Mouse (Mus musculus): ENCODE results near the gene Blzf1.
A peak's percentile ranks its signal among the peaks of the same experiment; 100 is the strongest.

Gene Blzf1

GRCm38 (mm10) chr1:164307124-164307751, at the start of gene Blzf1:
TSS of gene Blzf1 (minus strand) at chr1:164307489.
- DNase-seq, result peak; percentile 99

GRCm38 (mm10) chr1:164353443-164353842, 46.2 kb upstream of the Blzf1 start:
- no peak for DNase-seq

- DNase-seq, result no peak
Observed at GRCm38 (mm10) chr1:164342161-164342560, 34.9 kb upstream of the Blzf1 start.

GRCm38 (mm10) chr1:164335846-164336245, 28.6 kb upstream of the Blzf1 start:
- peak; percentile 63 for DNase-seq

- no peak for DNase-seq
Observed at GRCm38 (mm10) chr1:164335435-164335834, 28.1 kb upstream of the Blzf1 start.

GRCm38 (mm10) chr1:164332559-164332958, 25.3 kb upstream of the Blzf1 start:
- no peak for DNase-seq

GRCm38 (mm10) chr1:164327764-164328163, 20.5 kb upstream of the Blzf1 start:
- no peak for DNase-seq

GRCm38 (mm10) chr1:164326600-164327155, 19.4 kb upstream of the Blzf1 start:
- peak; percentile 64 for DNase-seq

- no peak for DNase-seq
Observed at GRCm38 (mm10) chr1:164324878-164325277, 17.6 kb upstream of the Blzf1 start.

- no peak for DNase-seq
Observed at GRCm38 (mm10) chr1:164324221-164324620, 16.9 kb upstream of the Blzf1 start.

- no peak for DNase-seq
Observed at GRCm38 (mm10) chr1:164322987-164323650, 15.8 kb upstream of the Blzf1 start.

- DNase-seq, result no peak
Observed at GRCm38 (mm10) chr1:164321408-164321807, 14.1 kb upstream of the Blzf1 start.

- DNase-seq, result peak; percentile 43
Observed at GRCm38 (mm10) chr1:164320731-164321130, 13.4 kb upstream of the Blzf1 start.

- DNase-seq, result no peak
Observed at GRCm38 (mm10) chr1:164319542-164320140, 12.4 kb upstream of the Blzf1 start.

- no peak for DNase-seq
Observed at GRCm38 (mm10) chr1:164318474-164318873, 11.2 kb upstream of the Blzf1 start.

GRCm38 (mm10) chr1:164317261-164317660, 10.0 kb upstream of the Blzf1 start:
- DNase-seq, result no peak

GRCm38 (mm10) chr1:164316697-164317096, 9.4 kb upstream of the Blzf1 start:
- peak; percentile 71 for DNase-seq

- DNase-seq, result peak; percentile 23
Observed at GRCm38 (mm10) chr1:164315266-164315665, 8.0 kb upstream of the Blzf1 start.

- DNase-seq, result no peak
Observed at GRCm38 (mm10) chr1:164314085-164314484, 6.8 kb upstream of the Blzf1 start.

- no peak for DNase-seq
Observed at GRCm38 (mm10) chr1:164307922-164308321, 633 bp upstream of the Blzf1 start.

- DNase-seq, result no peak
Observed at GRCm38 (mm10) chr1:164303821-164304220, 3.5 kb downstream of the Blzf1 start, which contains the start of gene Nme7. TSS of gene Nme7 (plus strand) at chr1:164304121.

- no peak for DNase-seq
Observed at GRCm38 (mm10) chr1:164301949-164302348, 5.3 kb downstream of the Blzf1 start.

GRCm38 (mm10) chr1:164296473-164296872, 10.8 kb downstream of the Blzf1 start:
- no peak for DNase-seq

GRCm38 (mm10) chr1:164294071-164294470, 13.2 kb downstream of the Blzf1 start:
- DNase-seq, result no peak
